ENCODE assay signal across 8 mouse cellular contexts in genomic region chr11:3786564-3786963, GRCm38 (mm10).
DNase-seq lines count a peak whose midpoint lies in the region; TF ChIP-seq lines count a peak whose summit lies in the region.

No protein-coding gene starts in this region.

- 31% methylated on average over 6 of the region's 6 CpGs for WGBS in bone marrow, adult 2 months
- 30% methylated on average over 6 of the region's 6 CpGs for WGBS in heart, embryonic 10.5 days

- H3K4me1 ChIP-seq in E14TG2a.4 (replicated peaks; ENCODE audit: low read depth, low read length): peaks cover 11% of the 10 kb centered on the region
- no peaks in the 10 kb centered on the region for H3K4me1 ChIP-seq in bone marrow, adult 2 months (ENCODE audit: control insufficient read depth, insufficient read depth, low read length)
- no peaks in the 10 kb centered on the region for H3K4me1 ChIP-seq in embryonic fibroblast, embryonic 13.5 days (ENCODE audit: control insufficient read depth, insufficient read depth, low read length)
- H3K4me1 ChIP-seq in heart, embryonic 10.5 days: no peaks in the 10 kb centered on the region

- H3K36me3 ChIP-seq in E14TG2a.4 (ENCODE audit: insufficient read depth, low read length): no peaks in the 10 kb centered on the region
- no peaks in the 10 kb centered on the region for H3K36me3 ChIP-seq in heart, embryonic 10.5 days

- TF ChIP-seq CTCF in E14TG2a.4 (conservative IDR thresholded peaks at IDR 0.05; ENCODE audit: low read length): peak; percentile 82
- peak; percentile 76 for TF ChIP-seq CTCF in bone marrow, adult 2 months (IDR thresholded peaks at IDR 0.05; ENCODE audit: control insufficient read depth, insufficient read depth, low read length)
- peak; percentile 70; the same call in 1 of the 2 replicates for TF ChIP-seq CTCF in embryonic fibroblast, embryonic 13.5 days (IDR thresholded peaks at IDR 0.05; ENCODE audit: borderline replicate concordance, insufficient read depth, low read length)

- no peak for TF ChIP-seq POLR2A in bone marrow, adult 2 months (IDR thresholded peaks at IDR 0.05; ENCODE audit: borderline replicate concordance, control insufficient read depth, low read depth, low read length)
- TF ChIP-seq POLR2A in embryonic fibroblast, embryonic 13.5 days (IDR thresholded peaks at IDR 0.05; ENCODE audit: low read depth, low read length): no peak

- DNase-seq in heart, embryonic 10.5 days (ENCODE audit: low spot score): peak; percentile 87
- DNase-seq in layer of hippocampus, adult 18-20 months (ENCODE audit: low spot score in 2 of 2): peak; percentile 84 to 94
- peak; percentile 83 for DNase-seq in lung, postnatal 25 days (ENCODE audit: low spot score)
- peak; percentile 92 for DNase-seq in retina, postnatal 1 day
- DNase-seq in urinary bladder, adult 18-20 months (ENCODE audit: low spot score in 2 of 2): peak; percentile 69 to 74

- H3K4me3 ChIP-seq in E14TG2a.4 (replicated peaks; ENCODE audit: low read length): no peak overlapping the region
- H3K4me3 ChIP-seq in bone marrow, adult 2 months (replicated peaks; ENCODE audit: control insufficient read depth, low read depth, low read length): no peak overlapping the region
- H3K4me3 ChIP-seq in embryonic fibroblast, embryonic 13.5 days (ENCODE audit: insufficient read depth, low read length): no peak overlapping the region
- H3K4me3 ChIP-seq in heart, embryonic 10.5 days: no peak overlapping the region

- no peak overlapping the region for H3K27ac ChIP-seq in bone marrow, adult 2 months (ENCODE audit: control insufficient read depth, insufficient read depth, low read depth, low read length, poor library complexity)
- H3K27ac ChIP-seq in embryonic fibroblast, embryonic 13.5 days (ENCODE audit: insufficient read depth, low read length): no peak overlapping the region
- H3K27ac ChIP-seq in heart, embryonic 10.5 days: no peak overlapping the region

- no peaks in the 10 kb centered on the region for H3K9me3 ChIP-seq in E14TG2a.4 (ENCODE audit: low read length)
- no peaks in the 10 kb centered on the region for H3K9me3 ChIP-seq in heart, embryonic 10.5 days

- H3K27me3 ChIP-seq in E14TG2a.4 (ENCODE audit: insufficient read depth, low read length): peaks cover 6% of the 10 kb centered on the region; the same call in 1 of the 2 replicates
- peaks cover 4% of the 10 kb centered on the region; the same call in 1 of the 2 replicates for H3K27me3 ChIP-seq in heart, embryonic 10.5 days (ENCODE audit: insufficient read depth, poor library complexity, severe bottlenecking)
